Mouse (Mus musculus): ENCODE data around the gene Cerk. TPM values are rescaled to one million over a fixed set of nuclear protein-coding genes. Genes with fewer than 3 reads are reported as not detected.

The Cerk gene
- polyA plus RNA-seq, 1 experiment from 2014 or later: 11.4 TPM

Other genes starting within 250 kb of the Cerk start
- 2.6 and 2.7 TPM in 2 replicates for gene Celsr1, start 152.4 kb downstream of the Cerk start, polyA plus RNA-seq (2015; fragmentation: Nextera tagmentation; extraction: Ambion mirVana)
- 10.5 and 12.1 TPM in 2 replicates for gene Gramd4, start 128.4 kb downstream of the Cerk start, polyA plus RNA-seq (2015; fragmentation: Nextera tagmentation; extraction: Ambion mirVana)
- 11.4 and 12.0 TPM in 2 replicates for gene Tbc1d22a, start 28.3 kb upstream of the Cerk start, polyA plus RNA-seq (2015; fragmentation: Nextera tagmentation; extraction: Ambion mirVana)